In the genomic region with DNA sequence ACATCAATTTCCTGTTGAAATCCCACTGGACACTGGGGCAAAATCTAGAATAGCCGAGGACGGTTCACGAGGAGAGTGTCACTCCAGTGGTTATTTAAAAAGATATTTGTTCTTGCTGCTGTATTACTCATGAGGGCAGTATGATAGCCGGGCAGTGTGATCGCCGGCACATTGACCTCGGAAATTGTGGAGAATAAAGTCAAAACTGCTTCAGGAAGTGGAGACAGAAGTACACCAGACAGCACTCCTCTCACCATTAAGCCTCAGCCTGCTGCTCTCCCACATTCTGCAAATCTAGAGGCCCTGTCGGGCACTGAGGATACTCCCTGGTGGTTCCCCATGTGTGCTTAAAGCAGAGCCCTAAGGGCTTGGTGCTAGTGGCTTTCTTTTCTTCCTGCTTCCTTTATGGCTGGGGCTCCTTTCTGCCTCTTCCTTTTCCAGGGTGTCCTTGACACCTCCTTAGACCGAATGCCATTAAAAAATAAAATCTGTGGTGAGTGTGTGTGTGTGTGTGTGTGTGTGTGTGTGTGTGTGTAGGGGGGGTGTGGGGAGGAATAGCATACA, we compare ENCODE assay signal across 13 mouse cellular contexts.
DNase-seq lines count a peak whose midpoint lies in the region; ATAC-seq and TF ChIP-seq lines count a peak whose summit lies in the region.
"Had no signal": no experiment of that assay in that cellular context is flagged by ENCODE, and none has a peak within 500 bp of the region (broad histone marks: within the 10 kb centered on the region; RNA-seq: fewer than 3 reads in every experiment).

No protein-coding gene starts in this region.

- no peak overlapping the region for H3K9ac ChIP-seq in heart, embryonic 14.5 days (ENCODE audit: low read length)
- no peak overlapping the region for H3K9ac ChIP-seq in lung, embryonic 15.5 days
- no peak overlapping the region for H3K9ac ChIP-seq in embryonic facial prominence, embryonic 12.5 days
- H3K9ac ChIP-seq in liver, postnatal 0 days (replicated peaks), result no peak overlapping the region
- H3K9ac ChIP-seq: hindbrain, embryonic 15.5 days; limb, embryonic 15.5 days had no signal

- H3K36me3 ChIP-seq in heart, embryonic 14.5 days (ENCODE audit: control insufficient read depth, insufficient read depth, low read length), result no peaks in the 10 kb centered on the region
- H3K36me3 ChIP-seq in lung, embryonic 15.5 days, result no peaks in the 10 kb centered on the region
- H3K36me3 ChIP-seq in embryonic facial prominence, embryonic 12.5 days, result no peaks in the 10 kb centered on the region
- no peaks in the 10 kb centered on the region for H3K36me3 ChIP-seq in liver, postnatal 0 days (replicated peaks; ENCODE audit: insufficient read depth, low read length)
- H3K36me3 ChIP-seq: hindbrain, embryonic 15.5 days; limb, embryonic 15.5 days had no signal

- intact Hi-C loops in heart, postnatal 36 days (cut with DNase I), result no loop called here

- no peak for TF ChIP-seq EP300 in liver, postnatal 0 days (IDR thresholded peaks at IDR 0.05; ENCODE audit: low read depth)

- no peak for ATAC-seq in heart, embryonic 14.5 days (ENCODE audit: insufficient number of reproducible peaks, insufficient read depth, low FRiP score, low read depth)
- no peak for ATAC-seq in lung, embryonic 15.5 days (ENCODE audit: borderline replicate concordance, extremely low read depth, low FRiP score, low TSS enrichment)
- no peak for ATAC-seq in embryonic facial prominence, embryonic 12.5 days (ENCODE audit: insufficient number of reproducible peaks, insufficient read depth, low FRiP score, low TSS enrichment)
- no peak for ATAC-seq in liver, postnatal 0 days
- ATAC-seq: Patski had no signal

- peak overlapping the region; percentile 14 to 39; a peak in 2 of 4 replicates for H3K27ac ChIP-seq in heart, embryonic 14.5 days (replicated peaks in 1 of 2; ENCODE audit: control insufficient read depth in 1 of 2, insufficient read depth in 1 of 2, low read depth in 2 of 2, low read length in 2 of 2)
- peak overlapping the region; percentile 82 for H3K27ac ChIP-seq in lung, embryonic 15.5 days
- peak overlapping the region; percentile 8; the same call in 1 of the 2 replicates for H3K27ac ChIP-seq in embryonic facial prominence, embryonic 12.5 days
- H3K27ac ChIP-seq in liver, postnatal 0 days (ENCODE audit: low read depth), result peak overlapping the region; percentile 31; the same call in 1 of the 2 replicates
- H3K27ac ChIP-seq: limb, embryonic 15.5 days had no signal

- H3K4me3 ChIP-seq in heart, embryonic 14.5 days (ENCODE audit: control insufficient read depth in 1 of 2, insufficient read depth in 1 of 2, low read depth in 1 of 2, low read length in 2 of 2), result no peak overlapping the region
- H3K4me3 ChIP-seq in lung, embryonic 15.5 days, result no peak overlapping the region
- H3K4me3 ChIP-seq in embryonic facial prominence, embryonic 12.5 days, result no peak overlapping the region
- no peak overlapping the region for H3K4me3 ChIP-seq in liver, postnatal 0 days (ENCODE audit: low read depth, low read length)
- H3K4me3 ChIP-seq: hindbrain, embryonic 15.5 days; limb, embryonic 15.5 days had no signal

- H3K4me1 ChIP-seq in heart, embryonic 14.5 days (ENCODE audit: control insufficient read depth in 2 of 2, insufficient read depth in 2 of 2, low read length in 2 of 2), result peaks cover 11 to 22% of the 10 kb centered on the region in 2 experiments
- H3K4me1 ChIP-seq in lung, embryonic 15.5 days, result peaks cover 30% of the 10 kb centered on the region
- peaks cover 19% of the 10 kb centered on the region for H3K4me1 ChIP-seq in embryonic facial prominence, embryonic 12.5 days
- H3K4me1 ChIP-seq in liver, postnatal 0 days (ENCODE audit: insufficient read depth), result 0 out of 2 replicates have a peak, but pooled peaks cover 5% of the 10 kb centered on the region

- H3K27me3 ChIP-seq in heart, embryonic 14.5 days (ENCODE audit: control insufficient read depth, insufficient read depth, low read length), result no peaks in the 10 kb centered on the region
- H3K27me3 ChIP-seq in lung, embryonic 15.5 days, result no peaks in the 10 kb centered on the region
- no peaks in the 10 kb centered on the region for H3K27me3 ChIP-seq in embryonic facial prominence, embryonic 12.5 days
- H3K27me3 ChIP-seq in liver, postnatal 0 days (ENCODE audit: insufficient read depth, low read length), result no peaks in the 10 kb centered on the region
- H3K27me3 ChIP-seq: hindbrain, embryonic 15.5 days; limb, embryonic 15.5 days; Patski had no signal

- WGBS in heart, embryonic 14.5 days, result 50% methylated on average over 9 of the region's 9 CpGs
- 24% methylated on average over 9 of the region's 9 CpGs for WGBS in lung, embryonic 15.5 days
- 43% methylated on average over 9 of the region's 9 CpGs for WGBS in embryonic facial prominence, embryonic 12.5 days
- 28% methylated on average over 9 of the region's 9 CpGs for WGBS in liver, postnatal 0 days (ENCODE audit: insufficient replicate concordance)

- no peaks in the 10 kb centered on the region for H3K9me3 ChIP-seq in heart, embryonic 14.5 days (ENCODE audit: control insufficient read depth, low read length)
- no peaks in the 10 kb centered on the region for H3K9me3 ChIP-seq in lung, embryonic 15.5 days
- H3K9me3 ChIP-seq in embryonic facial prominence, embryonic 12.5 days, result no peaks in the 10 kb centered on the region
- H3K9me3 ChIP-seq in liver, postnatal 0 days (ENCODE audit: low read length), result no peaks in the 10 kb centered on the region
- H3K9me3 ChIP-seq: hindbrain, embryonic 15.5 days; limb, embryonic 15.5 days had no signal

- no peak for DNase-seq in heart, postnatal 36 days
- no peak for DNase-seq in lung, postnatal 25 days (ENCODE audit: low spot score)
- no peak for DNase-seq in liver, postnatal 0 days
- no peak for DNase-seq in retina, postnatal 1 day
- DNase-seq: adrenal gland, adult 8-10 months; kidney, postnatal 4 days had no signal

- TF ChIP-seq CTCF in liver, postnatal 0 days (IDR thresholded peaks at IDR 0.05; ENCODE audit: low read depth), result 0 out of 2 replicates have a peak, but pooled peaks have one; percentile 1

- H3K4me2 ChIP-seq in heart, embryonic 14.5 days (ENCODE audit: low read length), result no peak overlapping the region
- no peak overlapping the region for H3K4me2 ChIP-seq in lung, embryonic 15.5 days
- no peak overlapping the region for H3K4me2 ChIP-seq in embryonic facial prominence, embryonic 12.5 days (replicated peaks)
- H3K4me2 ChIP-seq in liver, postnatal 0 days (ENCODE audit: low read depth, low read length), result no peak overlapping the region
- H3K4me2 ChIP-seq: hindbrain, embryonic 15.5 days; limb, embryonic 15.5 days; midbrain, embryonic 11.5 days had no signal

Comparison
In these comparisons a context has a peak if more than half of its experiments do, and no peak if none do; other contexts are left out.
1. H3K27ac ChIP-seq: peak in every context shown above with its lines; median percentile 82 in lung, embryonic 15.5 days; 31 in liver, postnatal 0 days; 26 in heart, embryonic 14.5 days; 8 in embryonic facial prominence, embryonic 12.5 days.